Mouse (Mus musculus): ENCODE results near the gene Gm10318.

Gene Gm10318

DNA sequence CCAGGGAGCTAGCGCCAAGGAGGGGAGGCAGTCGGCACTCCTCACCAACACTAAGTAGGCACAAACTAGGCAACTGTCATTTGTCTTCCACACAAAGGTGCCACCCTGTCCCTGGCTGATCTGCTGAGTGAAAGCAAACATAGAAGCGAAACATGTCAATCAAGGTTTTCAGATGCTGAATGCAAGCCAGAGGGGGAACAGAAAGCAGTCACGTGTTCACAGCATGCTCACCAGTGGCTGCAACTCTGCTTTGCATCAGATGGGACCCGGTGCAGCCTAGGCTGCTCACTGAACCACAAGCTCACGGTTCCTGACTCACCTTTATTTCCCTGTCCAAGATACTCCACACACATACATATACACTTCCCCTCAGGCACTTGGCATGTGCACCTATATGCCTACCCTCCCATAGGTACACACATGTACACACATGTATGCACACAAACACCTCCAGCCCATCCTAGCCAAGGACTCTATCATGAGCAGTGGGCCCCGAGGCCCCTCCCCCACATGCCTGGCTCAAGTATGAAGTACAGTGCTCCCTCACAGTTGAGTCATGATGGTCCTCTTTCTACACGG lies 38.4 kb downstream of the Gm10318 start:
- no peak for DNase-seq (ENCODE audit: low read depth, low spot score)

DNA sequence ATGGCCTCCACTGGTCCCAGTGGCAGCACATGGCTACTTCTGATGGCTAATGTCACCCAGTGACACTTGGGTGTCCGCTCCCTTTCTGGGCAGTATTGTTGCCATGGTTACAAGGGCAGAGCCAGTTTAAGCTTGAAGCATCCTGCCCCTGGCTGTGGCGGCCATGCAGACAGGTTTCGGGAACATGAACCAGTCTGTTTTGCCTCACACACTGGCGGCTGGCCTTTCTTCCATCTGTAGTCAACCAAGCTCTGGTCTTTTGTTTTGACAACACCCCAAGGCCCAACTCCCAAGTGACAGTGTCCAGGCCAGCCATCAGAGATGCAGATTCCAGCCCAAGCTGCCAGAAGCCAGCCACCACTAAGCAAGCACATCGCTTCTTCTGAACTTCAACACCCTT lies 42.9 kb downstream of the Gm10318 start:
- no peak for DNase-seq (ENCODE audit: low read depth, low spot score)

DNA sequence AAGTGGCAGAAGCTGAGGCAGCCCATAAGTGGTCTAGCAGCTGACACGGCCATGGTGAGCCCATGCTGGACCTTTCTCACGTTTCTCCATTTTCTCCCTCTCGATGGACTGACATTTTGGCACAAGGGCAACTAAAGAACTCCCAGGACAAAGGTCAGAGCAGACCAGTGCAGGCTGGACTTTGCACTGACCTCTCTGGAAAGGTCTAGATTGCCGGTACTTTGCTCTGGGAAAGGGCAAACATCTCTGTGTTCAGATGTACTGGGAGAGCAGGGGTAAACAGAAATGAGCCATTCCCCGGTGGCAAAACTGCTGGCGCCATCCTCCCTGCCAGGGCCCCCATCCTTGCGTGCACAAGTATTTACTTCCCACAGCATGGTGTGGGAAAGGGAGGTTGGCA lies 47.5 kb downstream of the Gm10318 start:
- no peak for DNase-seq (ENCODE audit: low read depth, low spot score)

DNA sequence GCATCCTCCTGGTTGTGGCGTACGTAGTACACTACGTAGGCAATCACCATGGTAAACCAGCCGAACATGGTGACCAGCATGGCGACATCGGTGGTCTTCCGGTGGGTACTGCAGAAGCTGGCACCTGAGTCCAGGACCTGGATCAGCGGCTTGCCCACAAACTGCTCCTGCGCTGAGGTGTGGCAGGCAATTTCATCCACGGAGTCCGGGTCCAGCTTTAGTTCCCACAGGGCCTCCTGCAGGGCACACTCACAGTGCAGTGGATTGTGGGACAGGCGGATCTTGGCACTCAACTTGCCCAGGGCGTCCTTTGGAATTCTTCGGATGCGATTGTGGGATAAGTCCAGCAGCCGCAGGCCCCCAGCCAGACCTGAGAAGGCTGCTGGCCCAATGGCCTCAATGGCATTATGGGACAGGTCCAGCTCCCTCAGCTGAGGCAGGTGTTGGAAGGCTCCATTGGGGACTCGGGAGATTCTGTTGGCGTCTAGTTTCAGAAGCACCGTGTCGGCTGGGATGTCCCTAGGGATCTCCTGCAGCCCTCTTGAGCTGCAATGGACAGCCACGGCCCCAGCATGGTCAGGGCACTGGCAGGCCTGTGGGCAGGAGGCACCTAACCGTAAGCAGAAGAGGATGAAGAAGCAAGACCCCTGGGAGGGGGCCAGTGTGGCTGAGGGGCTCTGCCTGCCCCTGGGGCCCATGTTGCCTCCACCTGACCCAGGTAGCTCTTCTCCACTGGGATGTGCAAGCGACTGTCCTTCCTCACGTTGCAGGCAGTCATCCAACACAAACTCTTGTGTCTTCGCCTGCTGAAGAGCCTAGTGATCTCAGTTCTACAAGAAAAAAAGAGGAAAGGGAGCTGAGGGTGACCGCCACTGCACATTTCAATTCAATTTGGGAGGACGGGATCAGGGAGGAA lies 48.5 kb downstream of the Gm10318 start:
- no peak for DNase-seq (ENCODE audit: low read depth, low spot score)

DNA sequence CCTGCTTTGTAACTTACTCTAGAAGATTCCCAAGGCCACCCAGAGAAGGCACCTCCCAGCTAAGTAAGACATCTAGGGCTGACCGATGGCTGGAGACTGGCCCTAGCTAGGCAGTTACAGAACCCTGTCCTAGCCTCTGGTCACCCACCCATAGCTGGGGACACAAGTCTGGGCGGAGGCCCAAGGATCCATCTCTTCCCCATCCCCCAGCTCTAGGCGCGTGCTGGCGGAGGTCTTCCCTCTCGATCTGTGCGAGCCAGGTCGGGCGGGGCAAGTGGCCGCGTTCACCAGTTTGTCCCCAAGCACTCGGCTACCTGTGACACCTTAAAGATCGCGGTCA lies 49.2 kb downstream of the Gm10318 start:
- no peak for DNase-seq (ENCODE audit: low read depth, low spot score)

DNA sequence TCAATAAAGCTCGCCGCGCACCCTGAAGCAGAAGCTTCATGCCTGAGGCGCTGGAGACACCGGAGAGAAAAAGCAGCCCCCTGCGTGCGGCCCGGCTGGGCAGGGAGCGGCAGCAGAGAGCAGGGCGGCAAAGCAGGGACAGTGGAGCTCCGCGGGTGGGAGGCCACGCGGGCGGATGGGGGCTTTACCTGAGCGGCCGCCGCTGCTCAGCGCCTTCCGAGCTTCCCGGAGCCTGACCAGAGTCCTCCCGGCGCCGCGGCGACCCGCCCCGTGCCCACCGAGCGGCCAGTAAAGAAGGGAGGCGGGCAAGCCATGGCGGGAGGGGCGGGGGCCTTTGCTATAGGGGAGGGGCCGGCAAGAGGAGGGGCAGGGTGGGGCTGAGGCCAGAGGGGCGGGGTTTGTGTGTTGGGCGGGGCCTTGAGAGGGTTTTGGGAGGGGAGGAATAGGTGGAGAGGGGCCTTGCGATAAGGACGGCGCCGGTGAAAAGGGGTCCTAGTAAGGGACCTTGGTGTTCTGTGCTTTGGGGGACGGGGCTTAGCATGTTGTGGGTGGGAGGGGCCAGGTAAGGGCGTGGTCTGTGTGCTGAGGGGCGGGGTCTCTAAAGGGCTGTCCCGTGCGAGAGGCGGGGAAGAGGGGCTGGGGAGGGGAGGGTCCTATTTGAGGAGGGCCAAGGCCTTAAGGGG lies 49.7 kb downstream of the Gm10318 start, which contains the start of gene Lrrc3:
Gene Lrrc3, minus strand, starts transcription at position 326 of the 683 bp plus-strand sequence.
- peak; percentile 83 for DNase-seq (ENCODE audit: low read depth, low spot score)

DNA sequence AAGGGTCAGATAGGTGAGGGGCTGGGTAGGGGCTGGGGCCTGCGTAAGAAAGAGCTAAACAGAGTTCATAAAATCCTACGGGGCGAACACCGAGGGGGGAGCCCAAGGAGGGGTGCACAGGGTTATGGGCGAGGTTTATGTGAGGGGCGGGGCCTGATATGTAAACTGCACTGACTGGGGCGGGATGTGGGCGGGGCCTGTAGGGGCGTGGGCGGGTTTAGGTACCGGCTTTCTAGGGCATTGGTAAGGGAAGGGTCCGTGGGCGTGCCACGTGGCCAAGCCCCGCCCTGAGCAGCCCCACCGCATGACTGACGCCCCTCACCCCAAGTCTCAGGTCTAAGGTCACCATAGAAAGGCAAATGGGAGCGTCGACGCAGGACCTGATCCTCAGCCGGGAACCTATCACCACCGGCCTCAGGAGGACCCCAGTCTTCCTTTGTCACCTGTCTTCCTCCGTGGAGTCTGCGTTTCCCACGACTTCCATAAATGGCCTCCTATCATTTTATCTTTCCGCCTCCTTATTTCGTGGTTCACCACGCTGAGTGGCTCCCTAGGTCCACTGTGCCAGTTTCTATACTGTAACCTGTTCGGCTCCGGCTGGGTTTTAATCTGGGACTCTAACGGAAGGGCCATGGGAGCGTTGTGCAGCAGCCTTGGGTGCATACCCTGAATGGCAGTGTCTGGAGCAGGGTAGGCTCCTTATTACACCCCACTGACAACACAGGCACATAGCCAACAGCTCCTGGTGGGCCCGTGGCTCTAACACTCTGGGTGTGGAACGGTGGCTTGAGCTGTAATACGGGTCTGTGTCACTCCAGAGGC lies 50.4 kb downstream of the Gm10318 start:
- DNase-seq (ENCODE audit: low read depth, low spot score) = peak; percentile 91

Measured in ZHBTc4 (cell line).